Mouse (Mus musculus) embryo, embryonic 9.5 days (tissue): ENCODE data around the gene Ivl.

Source experiments
- DNase-seq: peaks from one replicate; pipeline ENCODE4 v3.0.0-alpha.2; 2017; ENCODE audit errors: extremely low spot score

Gene Ivl

GRCm38 (mm10) chr3:92573449-92574041, at the start of gene Ivl:
Ivl (minus strand) TSS chr3:92573735.
- no peak for DNase-seq

- no peak for DNase-seq
Observed at GRCm38 (mm10) chr3:92621560-92621959, 48.0 kb upstream of the Ivl start, which contains the start of gene Lce6a. Lce6a (minus strand) TSS chr3:92621660.

GRCm38 (mm10) chr3:92609804-92610203, 36.3 kb upstream of the Ivl start:
- DNase-seq: no peak

GRCm38 (mm10) chr3:92607392-92607791, 33.9 kb upstream of the Ivl start, which contains the start of gene 2210017I01Rik:
2210017I01Rik (minus strand) TSS chr3:92607492.
- DNase-seq: no peak

- no peak for DNase-seq
Observed at GRCm38 (mm10) chr3:92602169-92602568, 28.6 kb upstream of the Ivl start.

- DNase-seq: no peak
Observed at GRCm38 (mm10) chr3:92600456-92600855, 26.9 kb upstream of the Ivl start.

- no peak for DNase-seq
Observed at GRCm38 (mm10) chr3:92599973-92600372, 26.4 kb upstream of the Ivl start.

- DNase-seq: no peak
Observed at GRCm38 (mm10) chr3:92598429-92598828, 24.9 kb upstream of the Ivl start.

- no peak for DNase-seq
Observed at GRCm38 (mm10) chr3:92588858-92589257, 15.3 kb upstream of the Ivl start, which contains the start of gene Smcp. Smcp (minus strand) TSS chr3:92588997.

- no peak for DNase-seq
Observed at GRCm38 (mm10) chr3:92587190-92587589, 13.7 kb upstream of the Ivl start.

- no peak for DNase-seq
Observed at GRCm38 (mm10) chr3:92585055-92585454, 11.5 kb upstream of the Ivl start.

- no peak for DNase-seq
Observed at GRCm38 (mm10) chr3:92583164-92583826, 9.8 kb upstream of the Ivl start.

GRCm38 (mm10) chr3:92579508-92579907, 6.0 kb upstream of the Ivl start:
- DNase-seq: no peak

- no peak for DNase-seq
Observed at GRCm38 (mm10) chr3:92578652-92579413, 5.3 kb upstream of the Ivl start.

- DNase-seq: no peak
Observed at GRCm38 (mm10) chr3:92572514-92573155, 900 bp downstream of the Ivl start.

- DNase-seq: no peak
Observed at GRCm38 (mm10) chr3:92568752-92569151, 4.8 kb downstream of the Ivl start.

- DNase-seq: no peak
Observed at GRCm38 (mm10) chr3:92565418-92565817, 8.1 kb downstream of the Ivl start.

GRCm38 (mm10) chr3:92534411-92534810, 39.1 kb downstream of the Ivl start, which contains the start of gene 2310046K23Rik:
2310046K23Rik (minus strand) TSS chr3:92534511.
- no peak for DNase-seq
